Mouse (Mus musculus): ENCODE measurements around the gene Cldn4. TPM values are rescaled to one million over a fixed set of nuclear protein-coding genes. Genes with fewer than 3 reads are reported as not detected.

Gene Cldn4
- 73.4 and 76.1 TPM in 2 replicates for polyA plus RNA-seq (2014; fragmentation: Nextera tagmentation; extraction: Ambion mirVana)

- Histone ChIP-seq H3K27ac (ENCODE audit: low read depth, low read length) (peak within 1 kb of the TSS; percentile 83), H3K27me3 (ENCODE audit: control insufficient read depth, insufficient read depth, low read length) (peaks cover 20% of the 10 kb centered on the region), H3K4me3 (ENCODE audit: low read length) (peak within 1 kb of the TSS; percentile 37), H3K9me3 (ENCODE audit: control insufficient read depth, low read length) (no peaks in the 10 kb centered on the region), H3K9ac (ENCODE audit: low read depth, low read length) (peak within 1 kb of the TSS; percentile 61), H3K4me2 (replicated peaks; ENCODE audit: low read depth, low read length) (peak within 1 kb of the TSS; percentile 31), H3K36me3 (ENCODE audit: control insufficient read depth, insufficient read depth, low read length) (no peaks in the 10 kb centered on the region), H3K4me1 (ENCODE audit: control insufficient read depth, insufficient read depth, low read length) (peaks cover 12% of the 10 kb centered on the region; the same call in 1 of the 2 replicates)
- ATAC-seq (ENCODE audit: low FRiP score, low TSS enrichment): peak; percentile 26; the same call in 1 of the 2 replicates
- WGBS: 6% methylated on average over 11 of the region's 11 CpGs
These were observed at the start of gene Cldn4 for GRCm38 (mm10) chr5:134946857-134947255. Gene Cldn4 (minus strand): TSS chr5:134946934.

GRCm38 (mm10) chr5:134992566-134992965 is 45.8 kb upstream of the Cldn4 start:
- Histone ChIP-seq H3K27me3 (ENCODE audit: control insufficient read depth, insufficient read depth, low read length) (peaks cover 6% of the 10 kb centered on the region), H3K4me2 (replicated peaks; ENCODE audit: low read depth, low read length) (no peak overlapping the region), H3K27ac (ENCODE audit: low read depth, low read length) (no peak overlapping the region), H3K4me1 (ENCODE audit: control insufficient read depth, insufficient read depth, low read length) (no peaks in the 10 kb centered on the region), H3K9ac (ENCODE audit: low read depth, low read length) (no peak overlapping the region), H3K4me3 (ENCODE audit: low read length) (no peak overlapping the region), H3K36me3 (ENCODE audit: control insufficient read depth, insufficient read depth, low read length) (no peaks in the 10 kb centered on the region), H3K9me3 (ENCODE audit: control insufficient read depth, low read length) (no peaks in the 10 kb centered on the region)
- ATAC-seq (ENCODE audit: low FRiP score, low TSS enrichment): no peak
- 83% methylated on average over 5 of the region's 5 CpGs for WGBS

GRCm38 (mm10) chr5:134989741-134990140 is 43.0 kb upstream of the Cldn4 start:
- no peak overlapping the region for H3K27ac ChIP-seq (ENCODE audit: low read depth, low read length)
- no peak overlapping the region for H3K4me2 ChIP-seq (replicated peaks; ENCODE audit: low read depth, low read length)
- H3K9me3 ChIP-seq (ENCODE audit: control insufficient read depth, low read length): no peaks in the 10 kb centered on the region
- H3K36me3 ChIP-seq (ENCODE audit: control insufficient read depth, insufficient read depth, low read length): no peaks in the 10 kb centered on the region
- H3K4me1 ChIP-seq (ENCODE audit: control insufficient read depth, insufficient read depth, low read length): peaks cover 10% of the 10 kb centered on the region
- peaks cover 32% of the 10 kb centered on the region for H3K27me3 ChIP-seq (ENCODE audit: control insufficient read depth, insufficient read depth, low read length)
- no peak overlapping the region for H3K4me3 ChIP-seq (ENCODE audit: low read length)
- 56% methylated on average over 6 of the region's 6 CpGs for WGBS
- ATAC-seq (ENCODE audit: low FRiP score, low TSS enrichment): no peak
- no peak overlapping the region for H3K9ac ChIP-seq (ENCODE audit: low read depth, low read length)

GRCm38 (mm10) chr5:134989166-134989565 is 42.4 kb upstream of the Cldn4 start:
- Histone ChIP-seq H3K27ac (ENCODE audit: low read depth, low read length) (no peak overlapping the region), H3K4me2 (replicated peaks; ENCODE audit: low read depth, low read length) (peak overlapping the region; percentile 8; the same call in 1 of the 2 replicates), H3K9me3 (ENCODE audit: control insufficient read depth, low read length) (no peaks in the 10 kb centered on the region), H3K27me3 (ENCODE audit: control insufficient read depth, insufficient read depth, low read length) (peaks cover 38% of the 10 kb centered on the region), H3K36me3 (ENCODE audit: control insufficient read depth, insufficient read depth, low read length) (no peaks in the 10 kb centered on the region), H3K4me1 (ENCODE audit: control insufficient read depth, insufficient read depth, low read length) (peaks cover 10% of the 10 kb centered on the region), H3K4me3 (ENCODE audit: low read length) (0 out of 2 replicates have a peak overlapping the region, but pooled peaks have one; percentile 2), H3K9ac (ENCODE audit: low read depth, low read length) (no peak overlapping the region)
- ATAC-seq (ENCODE audit: low FRiP score, low TSS enrichment): no peak
- WGBS: 34% methylated on average over 11 of the region's 11 CpGs

GRCm38 (mm10) chr5:134986298-134987268 is 39.8 kb upstream of the Cldn4 start:
- Histone ChIP-seq H3K9ac (ENCODE audit: low read depth, low read length) (peak overlapping the region; percentile 57), H3K4me3 (ENCODE audit: low read length) (peak overlapping the region; percentile 41), H3K27me3 (ENCODE audit: control insufficient read depth, insufficient read depth, low read length) (peaks cover 42% of the 10 kb centered on the region), H3K36me3 (ENCODE audit: control insufficient read depth, insufficient read depth, low read length) (no peaks in the 10 kb centered on the region), H3K27ac (ENCODE audit: low read depth, low read length) (peak overlapping the region; percentile 78), H3K4me1 (ENCODE audit: control insufficient read depth, insufficient read depth, low read length) (peaks cover 14% of the 10 kb centered on the region), H3K4me2 (replicated peaks; ENCODE audit: low read depth, low read length) (peak overlapping the region; percentile 47), H3K9me3 (ENCODE audit: control insufficient read depth, low read length) (no peaks in the 10 kb centered on the region)
- peak; percentile 30; the same call in 1 of the 2 replicates for ATAC-seq (ENCODE audit: low FRiP score, low TSS enrichment)
- 3% methylated on average over 79 of the region's 79 CpGs for WGBS

GRCm38 (mm10) chr5:134985633-134986297 is 39.0 kb upstream of the Cldn4 start, which contains the start of gene Cldn3:
Gene Cldn3 (plus strand): TSS chr5:134986214.
- H3K27me3 ChIP-seq (ENCODE audit: control insufficient read depth, insufficient read depth, low read length): peaks cover 42% of the 10 kb centered on the region
- WGBS: under 1% methylated on average over 25 of the region's 25 CpGs
- H3K4me3 ChIP-seq (ENCODE audit: low read length): peak within 1 kb of the TSS; percentile 41
- H3K27ac ChIP-seq (ENCODE audit: low read depth, low read length): peak within 1 kb of the TSS; percentile 78
- peaks cover 14% of the 10 kb centered on the region for H3K4me1 ChIP-seq (ENCODE audit: control insufficient read depth, insufficient read depth, low read length)
- H3K9ac ChIP-seq (ENCODE audit: low read depth, low read length): peak within 1 kb of the TSS; percentile 57
- H3K36me3 ChIP-seq (ENCODE audit: control insufficient read depth, insufficient read depth, low read length): no peaks in the 10 kb centered on the region
- H3K4me2 ChIP-seq (replicated peaks; ENCODE audit: low read depth, low read length): peak within 1 kb of the TSS; percentile 47
- H3K9me3 ChIP-seq (ENCODE audit: control insufficient read depth, low read length): no peaks in the 10 kb centered on the region
- ATAC-seq (ENCODE audit: low FRiP score, low TSS enrichment): peak; percentile 88

GRCm38 (mm10) chr5:134983771-134984170 is 37.0 kb upstream of the Cldn4 start:
- Histone ChIP-seq H3K27ac (ENCODE audit: low read depth, low read length) (no peak overlapping the region; the same call in 1 of the 2 replicates), H3K27me3 (ENCODE audit: control insufficient read depth, insufficient read depth, low read length) (peaks cover 42% of the 10 kb centered on the region), H3K4me2 (replicated peaks; ENCODE audit: low read depth, low read length) (no peak overlapping the region), H3K4me1 (ENCODE audit: control insufficient read depth, insufficient read depth, low read length) (peaks cover 14% of the 10 kb centered on the region), H3K9me3 (ENCODE audit: control insufficient read depth, low read length) (no peaks in the 10 kb centered on the region), H3K4me3 (ENCODE audit: low read length) (no peak overlapping the region), H3K36me3 (ENCODE audit: control insufficient read depth, insufficient read depth, low read length) (no peaks in the 10 kb centered on the region), H3K9ac (ENCODE audit: low read depth, low read length) (no peak overlapping the region)
- 11% methylated on average over 3 of the region's 3 CpGs for WGBS
- ATAC-seq (ENCODE audit: low FRiP score, low TSS enrichment): no peak

- Histone ChIP-seq H3K36me3 (ENCODE audit: control insufficient read depth, insufficient read depth, low read length) (no peaks in the 10 kb centered on the region), H3K4me1 (ENCODE audit: control insufficient read depth, insufficient read depth, low read length) (peaks cover 14% of the 10 kb centered on the region), H3K4me2 (replicated peaks; ENCODE audit: low read depth, low read length) (no peak overlapping the region), H3K9me3 (ENCODE audit: control insufficient read depth, low read length) (no peaks in the 10 kb centered on the region), H3K9ac (ENCODE audit: low read depth, low read length) (no peak overlapping the region), H3K27me3 (ENCODE audit: control insufficient read depth, insufficient read depth, low read length) (peaks cover 42% of the 10 kb centered on the region), H3K4me3 (ENCODE audit: low read length) (no peak overlapping the region), H3K27ac (ENCODE audit: low read depth, low read length) (no peak overlapping the region)
- ATAC-seq (ENCODE audit: low FRiP score, low TSS enrichment): no peak
- WGBS: 93% methylated on average over 1 of the region's 1 CpGs
These were observed 36.4 kb upstream of the Cldn4 start for GRCm38 (mm10) chr5:134983111-134983510.

Measured in kidney, embryonic 14.5 days (tissue).